Mouse (Mus musculus) frontal cortex, postnatal 36 days (tissue): ENCODE results near the gene Rgs3.

Experiments
- DNase-seq, 2 experiments: peaks; one replicate each; pipeline ENCODE4 v3.0.0; 2022; ENCODE audit warnings: low spot score in 2 of 2

Gene Rgs3

DNA sequence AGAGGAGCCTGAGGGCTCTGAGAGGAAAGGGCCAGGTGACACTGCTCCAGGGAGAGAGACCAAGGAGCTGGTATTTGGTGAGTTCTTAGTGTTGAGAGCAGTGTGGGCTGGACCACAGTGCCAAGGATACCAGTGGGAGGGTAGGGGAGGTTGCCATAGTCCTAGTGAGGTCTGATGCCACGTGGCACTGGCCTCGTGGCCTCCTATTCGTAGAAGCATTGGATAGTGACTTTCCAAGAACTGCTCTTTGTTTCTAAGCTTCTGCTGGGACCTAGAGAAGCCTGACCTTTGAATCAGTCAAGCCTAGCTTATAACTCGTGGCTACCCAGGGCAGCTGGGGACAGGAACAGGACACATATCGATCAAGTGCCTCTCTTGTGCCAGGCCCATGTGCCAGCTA, 164.1 kb downstream of the Rgs3 start:
- DNase-seq = no peak

DNA sequence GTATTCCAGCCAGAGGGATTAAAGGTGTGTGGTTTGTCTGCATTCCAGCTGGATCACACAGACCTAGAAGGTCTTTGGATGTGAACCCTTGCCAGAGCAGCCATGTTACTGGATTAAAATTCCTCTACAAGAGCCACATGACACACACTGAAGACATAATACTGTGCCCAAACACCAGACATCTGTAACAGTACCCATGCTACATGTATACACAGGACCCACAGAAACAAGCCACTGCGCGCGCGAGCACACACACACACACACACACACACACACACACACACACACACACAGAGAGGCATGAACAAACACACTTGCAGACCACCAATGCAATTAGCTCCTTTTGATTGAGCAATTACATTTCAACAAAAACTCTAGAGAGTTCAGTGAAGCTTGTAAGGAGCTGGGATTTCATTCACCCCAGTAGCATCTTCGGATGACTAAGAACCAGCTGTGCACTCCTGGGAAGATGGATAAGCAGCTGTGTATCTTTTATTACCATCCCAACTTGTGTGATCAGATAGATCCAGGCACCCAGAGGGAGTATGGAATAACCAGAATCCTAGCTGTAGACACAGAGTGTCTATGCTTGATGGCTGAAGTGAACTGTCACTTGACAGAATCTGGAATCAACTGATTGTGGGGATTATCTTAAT, 166.8 kb downstream of the Rgs3 start:
- no peak for DNase-seq

DNA sequence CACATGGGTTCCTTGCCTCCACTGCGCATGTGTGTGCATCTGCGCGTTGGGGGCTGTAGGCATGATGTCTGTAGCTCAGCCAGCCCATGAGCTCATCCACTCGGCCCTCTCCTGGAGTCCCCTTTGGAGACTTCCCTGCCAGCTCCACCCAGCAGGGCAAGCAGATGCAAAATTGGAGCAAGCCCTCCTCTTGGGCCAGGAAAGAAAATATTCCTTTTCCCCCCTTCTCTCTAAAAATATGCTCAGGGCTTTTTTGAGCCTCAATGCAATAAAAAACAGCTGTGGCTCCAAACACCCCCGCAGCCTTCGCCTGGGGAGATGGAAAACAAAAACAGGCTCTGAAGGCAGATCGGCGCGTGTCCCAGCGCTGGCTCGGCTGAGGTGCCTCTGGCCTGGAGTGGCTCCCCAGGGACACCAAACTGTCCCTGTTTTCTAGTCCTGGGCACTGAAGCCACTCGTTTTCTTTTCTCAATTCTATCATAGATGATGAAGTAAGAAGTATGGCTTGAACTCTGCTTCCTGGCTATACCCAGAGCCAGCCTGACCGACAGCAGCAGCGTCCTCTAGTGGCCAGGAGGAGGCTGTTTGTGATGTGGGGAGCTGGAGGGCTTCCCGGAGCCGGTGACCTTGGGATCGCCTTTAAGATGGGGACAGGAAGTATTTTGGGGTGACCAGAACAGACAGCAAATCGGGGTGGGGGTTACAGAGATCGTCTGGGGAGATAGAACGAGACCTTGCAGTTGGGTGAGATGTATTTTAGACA, 168.1 kb downstream of the Rgs3 start:
- DNase-seq = peak; percentile 36 to 59

DNA sequence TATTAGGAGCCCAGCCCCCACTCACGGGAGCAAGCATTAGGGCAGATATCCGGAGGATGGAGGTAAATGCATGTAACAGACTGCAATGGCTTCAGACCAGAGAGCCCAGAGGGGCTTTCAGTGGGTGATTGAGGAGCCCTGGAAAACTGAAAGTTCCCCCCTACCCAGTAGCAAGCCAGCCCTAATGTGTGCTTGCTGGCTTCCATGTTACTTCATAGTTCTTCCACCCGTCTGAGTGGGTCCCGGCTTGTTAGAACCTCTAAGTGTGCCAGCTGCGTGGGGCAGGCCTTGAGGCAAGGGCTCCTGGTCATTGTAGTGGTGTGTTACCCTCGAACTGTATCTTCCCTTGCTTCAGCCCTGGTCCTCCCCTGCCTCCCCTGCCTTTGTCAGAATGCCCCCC, 168.8 kb downstream of the Rgs3 start:
- no peak for DNase-seq

DNA sequence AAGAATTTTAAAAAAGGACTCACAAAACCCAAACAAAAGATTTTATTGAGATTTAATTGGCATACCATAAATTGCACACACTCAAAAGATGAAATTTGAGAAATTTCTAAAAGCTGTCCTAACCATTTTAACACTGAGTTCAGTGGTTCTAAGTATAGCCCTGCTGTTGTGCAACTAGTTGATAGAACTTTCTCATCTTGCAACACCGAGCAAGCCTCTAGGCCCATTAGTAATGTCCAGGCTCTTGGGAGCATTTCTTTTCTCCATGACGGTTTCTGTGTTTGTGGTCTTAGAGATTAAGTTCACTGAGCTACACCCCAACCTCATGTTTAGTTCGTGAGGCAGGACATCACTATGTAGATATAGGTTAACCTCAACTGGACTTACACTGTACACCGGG, 169.5 kb downstream of the Rgs3 start:
- DNase-seq = no peak

DNA sequence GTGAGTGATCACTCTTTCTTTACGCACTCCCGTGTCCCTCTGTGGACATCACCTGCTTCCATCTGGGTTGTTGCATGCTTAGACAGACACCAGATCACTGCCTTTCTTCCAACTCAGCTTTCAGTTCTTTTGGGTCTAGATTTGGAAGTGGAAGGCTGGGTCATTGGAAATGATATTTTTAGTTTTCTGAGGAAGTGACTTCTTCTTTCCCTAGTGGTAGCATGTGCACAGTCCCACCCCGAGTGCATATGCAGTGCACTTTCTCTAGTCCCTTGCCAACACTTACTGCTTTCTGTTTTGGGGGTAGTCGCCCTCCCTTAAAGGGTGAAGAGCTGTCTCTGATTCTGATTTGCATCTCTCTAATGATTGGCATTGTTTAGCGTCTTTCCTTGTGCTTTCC, 170.3 kb downstream of the Rgs3 start:
- DNase-seq = no peak

DNA sequence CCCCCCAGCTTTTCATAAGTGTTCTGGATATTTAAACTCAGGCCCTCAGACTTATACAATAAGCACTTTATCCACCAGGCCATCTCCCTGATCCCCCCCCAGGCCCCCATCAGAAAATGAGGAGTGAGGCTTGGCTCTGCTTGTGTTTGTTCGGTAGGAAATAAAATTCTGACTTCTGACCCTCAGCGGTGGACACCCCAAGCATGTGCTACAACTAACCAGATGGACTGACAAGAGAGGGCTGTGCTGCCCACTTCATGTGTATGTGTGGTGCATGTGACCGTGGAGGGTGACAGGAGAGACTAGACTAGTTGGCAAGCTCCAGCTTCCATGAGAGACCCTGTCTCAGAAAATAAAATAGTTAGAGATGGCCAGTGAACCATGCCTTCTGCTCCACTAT, 171.2 kb downstream of the Rgs3 start:
- DNase-seq = no peak

DNA sequence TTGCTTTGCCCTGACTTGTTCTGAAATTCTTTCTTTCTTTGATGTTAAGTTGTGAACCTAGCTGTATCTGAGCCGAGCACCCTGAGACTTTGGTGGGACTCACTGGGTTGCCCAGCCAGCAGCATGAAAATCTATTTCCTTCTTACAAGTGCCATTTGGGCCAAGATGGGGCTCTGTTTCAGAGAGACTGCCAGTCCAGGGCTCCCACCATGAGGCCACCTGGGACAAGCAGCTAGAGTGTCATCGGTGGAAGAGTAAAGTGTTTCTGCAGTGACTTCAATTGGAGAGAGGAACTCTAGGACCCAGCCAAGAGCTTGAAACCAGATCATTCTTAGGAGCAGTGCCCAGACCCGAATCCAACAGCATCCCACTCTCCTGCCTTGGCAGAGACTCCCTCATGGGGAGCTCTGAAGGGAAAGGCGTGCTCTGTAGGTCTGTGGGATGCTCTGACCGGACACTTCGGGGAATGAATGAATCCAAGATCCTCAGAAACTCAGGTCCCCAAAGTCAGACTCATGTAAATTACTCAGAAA, 171.9 kb downstream of the Rgs3 start:
- no peak for DNase-seq

DNA sequence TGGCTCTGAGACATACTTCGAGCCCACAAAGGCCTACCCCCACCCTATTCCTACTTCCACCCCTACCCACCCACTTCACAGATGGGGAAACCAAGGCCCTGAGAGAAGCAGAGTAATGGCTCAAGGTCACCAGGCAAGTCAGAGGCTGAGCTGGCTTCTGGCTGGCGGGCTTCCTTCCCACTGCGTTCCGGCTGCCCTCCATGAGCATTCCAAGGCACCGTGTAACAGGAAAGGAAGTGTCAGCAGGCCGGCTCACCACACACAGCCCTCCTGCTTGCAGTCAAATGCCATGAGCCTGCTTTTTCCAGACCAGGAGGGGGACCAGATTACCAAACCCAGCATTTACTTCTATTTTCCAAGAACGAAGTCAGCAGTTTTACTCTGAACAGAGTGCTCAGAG, 172.4 kb downstream of the Rgs3 start:
- DNase-seq = no peak

DNA sequence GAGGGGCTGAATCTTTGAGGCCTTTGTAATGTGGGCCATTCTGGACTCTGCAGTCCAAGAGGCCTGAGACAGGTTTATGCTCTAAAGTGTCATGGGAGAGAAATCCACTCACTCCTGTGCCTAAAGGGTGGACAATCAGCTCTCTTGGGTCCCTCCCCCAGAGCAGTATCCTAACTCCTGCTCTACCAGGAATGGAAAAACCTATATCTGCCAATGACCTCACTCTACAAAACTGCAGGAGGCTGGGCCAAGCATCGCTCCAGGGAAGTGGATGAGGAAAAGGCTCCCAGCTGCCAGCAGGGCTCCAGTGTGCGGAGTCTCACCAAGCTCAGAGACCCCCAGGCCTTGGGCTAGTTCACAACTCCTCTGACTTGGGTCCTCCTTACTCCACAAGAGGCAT, 173.2 kb downstream of the Rgs3 start:
- no peak for DNase-seq

DNA sequence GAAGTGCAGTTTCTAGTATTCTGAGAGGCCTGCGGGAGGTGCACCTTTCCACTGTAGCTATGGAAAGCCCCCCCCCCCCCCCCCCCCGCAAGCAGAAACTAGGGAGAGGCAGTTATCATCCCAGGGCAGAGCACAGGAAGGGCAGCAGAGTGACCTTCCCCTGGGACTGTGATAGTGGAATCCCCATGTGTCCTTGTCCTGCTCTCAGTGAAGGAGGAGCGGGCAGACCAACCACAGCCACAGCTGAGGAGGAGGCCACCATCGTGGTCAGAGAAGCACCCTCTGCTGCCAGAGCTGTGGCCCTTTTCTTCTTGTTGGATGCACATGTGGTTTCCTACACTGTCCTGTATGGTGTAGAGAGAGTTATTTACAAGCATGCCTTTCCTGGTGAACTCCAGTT, 174.3 kb downstream of the Rgs3 start:
- DNase-seq = no peak

DNA sequence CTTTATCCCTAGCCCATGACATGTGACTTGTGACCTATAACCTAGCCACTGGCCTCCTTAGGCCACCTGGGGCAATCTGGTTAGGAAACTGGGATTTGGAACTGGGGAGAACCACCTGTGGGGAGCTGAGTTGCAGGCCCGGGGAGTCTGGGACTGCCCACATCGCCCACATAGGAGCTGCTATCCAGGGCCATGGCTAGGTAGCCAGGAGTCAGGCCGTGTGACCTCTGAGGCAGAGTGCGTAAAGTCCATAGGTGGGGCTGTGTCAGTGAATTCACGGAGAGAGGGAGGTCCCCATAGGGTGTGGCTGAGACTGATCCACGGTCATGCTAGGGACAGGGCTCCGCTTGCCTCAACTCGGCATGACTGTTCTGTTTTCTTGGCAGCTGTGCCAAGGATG, 175.6 kb downstream of the Rgs3 start:
- no peak for DNase-seq

DNA sequence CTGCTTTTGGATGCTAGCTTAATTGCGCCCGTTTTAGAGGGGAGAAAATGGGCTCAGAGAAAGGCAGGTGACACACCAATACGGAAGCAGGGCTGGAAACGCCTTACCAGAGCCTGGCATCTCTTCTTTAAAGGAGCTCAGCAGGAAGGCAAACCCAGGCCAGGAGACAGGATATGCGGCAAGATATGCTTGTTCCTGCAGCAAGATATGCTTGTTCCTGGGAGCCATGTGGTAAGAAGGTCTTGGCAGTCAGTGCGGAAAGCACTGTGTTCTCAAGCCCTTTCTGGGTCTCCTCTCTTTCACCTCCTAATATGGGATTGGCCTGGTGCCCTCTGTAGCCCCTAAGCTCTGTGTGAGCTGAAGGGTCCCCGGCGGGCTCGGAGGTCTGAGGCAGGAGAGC, 176.2 kb downstream of the Rgs3 start:
- no peak for DNase-seq

DNA sequence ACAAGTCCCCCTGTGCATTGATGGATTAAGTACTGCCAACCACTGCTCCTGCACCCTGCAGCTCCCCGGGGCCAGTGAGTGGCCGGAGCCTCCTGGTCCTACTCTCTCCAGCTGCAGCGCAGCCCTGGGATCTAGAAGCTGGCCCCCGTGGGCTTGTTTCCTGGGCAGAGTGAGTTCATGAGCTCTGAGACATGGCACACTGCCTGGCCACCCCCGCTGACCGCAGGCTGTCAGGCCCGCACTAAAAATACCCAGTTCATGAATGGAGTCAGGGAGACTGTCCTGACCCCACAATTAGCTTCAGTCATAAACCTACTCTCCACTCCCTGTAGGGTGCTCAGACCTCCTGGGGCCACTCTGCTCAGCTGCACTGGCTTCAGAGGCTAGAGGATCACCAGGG, 176.8 kb downstream of the Rgs3 start:
- no peak for DNase-seq

DNA sequence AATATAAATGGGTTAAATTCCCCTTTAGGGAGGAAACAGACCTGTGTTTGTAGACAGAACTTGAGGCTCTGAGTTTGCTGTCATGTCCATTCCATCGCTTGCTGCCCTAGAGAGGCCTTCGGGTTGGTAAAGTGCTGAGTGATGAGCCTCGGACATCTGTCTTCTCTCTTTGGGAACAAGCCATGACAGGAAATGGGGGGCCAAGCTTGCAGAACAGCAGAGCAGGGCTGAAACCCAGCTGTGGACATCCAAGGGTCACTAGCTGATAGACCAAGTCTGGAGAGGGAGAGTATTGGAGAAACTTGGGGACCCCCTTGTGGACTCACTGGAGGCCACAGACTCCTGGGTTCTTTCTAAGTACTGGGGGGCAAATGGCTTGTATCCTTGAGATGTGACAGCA, 177.3 kb downstream of the Rgs3 start:
- DNase-seq = no peak

DNA sequence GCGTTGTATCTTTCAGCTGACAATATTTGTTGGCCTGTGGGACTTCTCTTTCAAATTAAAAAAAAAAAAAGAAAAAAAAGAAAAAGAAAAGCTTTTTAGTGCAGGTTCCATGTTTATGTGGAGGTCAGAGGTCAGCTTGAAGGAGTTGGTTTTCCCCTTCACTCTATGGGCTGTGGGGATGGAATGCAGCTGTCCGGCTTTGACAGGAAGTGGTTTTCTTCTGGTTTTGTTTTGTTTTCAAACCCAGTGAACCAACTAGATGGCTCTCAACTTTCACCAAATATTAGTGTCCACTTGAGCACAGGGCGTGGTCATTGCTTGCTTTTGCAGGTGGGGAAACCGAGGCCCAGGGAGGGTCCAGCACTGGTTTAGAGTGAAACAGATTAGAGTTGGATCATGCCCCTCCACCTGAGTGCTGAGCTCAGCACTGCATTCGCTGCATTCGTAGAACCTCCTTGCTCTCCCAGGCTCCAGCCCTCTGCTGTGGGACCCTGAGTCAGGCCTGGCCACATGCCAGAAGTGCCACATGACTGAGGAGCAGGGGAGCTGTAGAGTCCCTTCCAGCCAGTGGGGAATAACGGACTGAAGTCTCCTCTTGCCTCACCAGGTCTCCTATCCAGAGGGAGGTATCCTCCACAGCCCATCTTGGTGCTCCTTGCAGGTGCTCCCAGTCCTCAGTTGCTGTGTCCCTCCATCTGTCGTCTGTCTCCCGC, 178.5 kb downstream of the Rgs3 start:
- DNase-seq = no peak

DNA sequence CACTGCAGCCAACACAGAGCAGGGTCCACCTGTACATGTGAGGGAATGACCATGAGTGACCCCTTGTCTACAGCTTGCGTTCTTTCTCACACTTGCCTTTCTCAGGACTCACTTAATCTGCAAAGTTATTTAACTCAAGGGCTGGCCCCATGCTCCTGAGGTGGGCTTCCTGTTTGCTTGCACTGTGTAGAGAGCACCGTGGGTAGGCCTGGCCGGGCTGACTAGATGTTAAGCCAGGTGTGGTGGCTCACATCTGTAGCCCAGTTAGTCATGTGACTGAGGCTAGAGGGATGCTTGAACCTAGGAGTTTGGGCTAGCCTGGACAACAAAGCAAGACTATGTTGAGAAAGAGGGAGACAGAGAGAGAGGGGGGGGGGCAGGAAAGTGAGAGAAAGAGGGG, 179.3 kb downstream of the Rgs3 start:
- DNase-seq = no peak

DNA sequence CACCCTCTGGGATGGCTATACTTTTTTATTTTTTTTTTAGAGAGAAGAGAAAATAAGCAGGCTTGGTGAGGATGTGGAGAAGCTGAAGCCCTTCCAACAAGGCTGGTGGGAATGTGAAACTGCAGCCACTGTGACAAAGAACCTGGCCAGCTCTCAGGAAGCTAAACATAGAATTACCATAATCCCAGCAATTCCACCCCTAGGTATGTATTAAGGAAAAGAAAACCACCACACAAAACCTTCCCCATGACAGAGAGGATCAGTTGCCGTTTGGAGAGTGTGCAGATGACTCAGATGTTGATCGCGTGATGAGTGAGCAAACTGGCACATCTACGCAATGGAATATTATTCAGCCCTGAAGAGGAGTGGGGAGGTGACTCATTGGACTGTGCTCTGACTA, 179.9 kb downstream of the Rgs3 start:
- no peak for DNase-seq

DNA sequence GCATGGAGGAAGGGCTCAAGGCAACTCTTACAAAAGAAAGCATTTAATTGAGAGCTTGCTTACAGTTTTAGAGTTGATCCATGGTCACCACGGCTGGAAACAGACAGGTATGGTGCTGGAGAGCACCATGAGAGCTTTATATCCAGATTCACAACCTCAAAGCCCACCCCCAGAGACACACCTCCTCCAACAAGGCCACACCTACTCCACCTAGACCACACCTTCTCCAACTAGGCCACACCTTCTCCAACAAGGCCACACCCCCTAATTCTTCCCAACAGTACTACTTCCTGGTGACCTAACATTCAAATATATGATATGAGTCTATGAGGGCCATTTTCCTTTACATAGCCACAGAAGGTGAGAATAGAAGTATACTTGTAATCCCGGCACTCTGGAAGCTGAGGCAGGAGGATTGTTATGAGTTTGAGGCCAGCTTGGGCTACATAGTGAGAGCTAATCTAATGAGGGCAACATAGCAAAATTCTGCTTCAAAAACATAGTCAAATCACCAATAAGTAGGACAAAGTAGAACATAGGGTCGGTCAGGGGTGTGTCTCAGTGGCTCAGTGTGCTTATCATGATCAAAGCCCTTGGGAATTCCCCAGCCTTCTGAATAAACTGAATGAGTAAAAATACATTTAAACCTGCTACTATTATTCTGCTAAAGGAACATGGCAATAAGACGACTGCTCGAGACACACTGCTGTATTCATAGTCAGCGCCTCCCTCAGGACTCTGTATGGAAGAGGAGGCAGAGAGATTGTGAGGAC, 180.8 kb downstream of the Rgs3 start:
- no peak for DNase-seq

DNA sequence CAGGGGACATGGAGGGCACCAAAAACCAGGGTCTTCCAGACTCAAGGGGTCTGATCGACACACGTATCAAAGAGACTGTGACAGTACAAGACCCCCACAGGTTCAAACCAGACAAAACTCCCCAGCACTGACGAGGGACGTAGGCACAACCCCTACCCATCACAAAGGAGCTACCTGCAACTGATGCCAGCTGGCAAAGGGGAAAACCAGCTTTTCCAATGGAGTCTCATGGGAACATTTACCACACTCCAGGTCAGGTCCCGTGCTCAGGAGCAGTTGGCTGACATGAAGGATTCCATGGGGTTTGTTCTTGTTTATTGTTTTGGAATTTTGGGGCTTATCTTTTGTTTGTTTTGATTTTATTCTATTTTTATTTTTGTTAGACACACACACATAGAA, 181.4 kb downstream of the Rgs3 start:
- no peak for DNase-seq

DNA sequence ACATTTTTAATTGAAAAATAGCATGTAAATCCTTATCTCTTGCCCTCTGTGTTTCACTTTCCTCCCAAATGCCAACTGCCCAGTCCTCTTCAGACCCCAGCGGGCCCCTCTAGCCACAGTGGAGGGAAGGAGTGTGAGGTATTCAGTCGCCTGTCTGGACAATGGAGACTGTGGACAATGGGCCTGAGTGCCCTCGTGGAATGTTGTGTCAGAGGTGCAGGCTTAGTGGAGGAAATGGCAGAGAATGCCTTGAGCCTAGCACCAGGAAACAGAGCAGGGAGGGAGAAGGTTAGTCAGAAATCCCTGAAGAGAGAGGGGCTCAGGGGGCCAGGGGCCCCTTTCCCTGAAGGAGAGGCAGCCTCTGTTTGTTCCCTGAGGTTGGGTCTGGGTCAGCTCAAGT, 182.0 kb downstream of the Rgs3 start:
- DNase-seq = no peak
